Mouse (Mus musculus) neural tube, embryonic 14.5 days (tissue): ENCODE results near the gene Zfp943. TPM values are rescaled to one million over a fixed set of nuclear protein-coding genes. Genes with fewer than 3 reads are reported as not detected.

Source experiments
- polyA plus RNA-seq: library from polyadenylated mRNA; unstranded; fragments of >200 nt; fragmentation: Nextera tagmentation; extraction: Ambion mirVana; gene quantifications from 2 replicates; pipeline ENCODE4 v1.2.1, GENCODE M21; 2014

The Zfp943 gene
- polyA plus RNA-seq, 1 experiment from 2014 or later = 24.6 TPM

Other genes with a start within 250 kb of the Zfp943 start
- 11.5 and 11.8 TPM in 2 replicates for gene Zfp229, start 231.8 kb upstream of the Zfp943 start, polyA plus RNA-seq
- 2.0 and 2.7 TPM in 2 replicates for gene Zfp820, start 116.8 kb upstream of the Zfp943 start, polyA plus RNA-seq
- 9.8 and 12.1 TPM in 2 replicates for gene Zfp995, start 52.6 kb upstream of the Zfp943 start, polyA plus RNA-seq
- gene Zfp942, start 88 bp upstream of the Zfp943 start, polyA plus RNA-seq = 23.9 and 25.3 TPM in 2 replicates
- gene Zfp947, start 203.6 kb downstream of the Zfp943 start, polyA plus RNA-seq = 1.4 and 1.6 TPM in 2 replicates